Mouse (Mus musculus) embryonic stem cell, embryonic (primary cell): ENCODE data around the gene Nphs1.

Source experiments
- CTCF ChIA-PET, 4 experiments: fragments of 300-600 bp in 2 of 4; fragments of 350-600 bp in 2 of 4; sonication (Branson Sonifier 250); formaldehyde crosslinking; loops; one replicate each; lab custom pipeline; 2022; ENCODE audit warnings: inconsistent platforms in 2 of 4; lab: Charles Lee
- POLR2A ChIA-PET, 4 experiments: fragments of 300-600 bp in 2 of 4; fragments of 350-600 bp in 2 of 4; sonication (Branson Sonifier 250); formaldehyde crosslinking; loops; one replicate each; lab custom pipeline; 2022; ENCODE audit warnings: antibody characterized with exemption in 4 of 4, inconsistent platforms in 1 of 4; lab: Charles Lee

Gene Nphs1

GRCm38 (mm10) chr7:30495506-30496042, 37.5 kb downstream of the Nphs1 start:
- ChIA-PET POLR2A (interaction anchor here in 1 of 4 experiments (1.3 kb wide), 1 partner anchor 20 kb away, joined by 3 read pairs; no protein-coding TSS in a partner anchor), CTCF (interaction anchor here in 1 of 4 experiments (0.8 kb wide), 1 partner anchor 371 kb away, joined by 3 read pairs; no protein-coding TSS in a partner anchor)

- ChIA-PET POLR2A (interaction anchor here in 1 of 4 experiments (1.1 kb wide), 1 partner anchor 10 kb away, joined by 4 read pairs; no protein-coding TSS in a partner anchor), CTCF (interaction anchor here in 2 of 4 experiments (0.6 to 1.0 kb wide), 3 partner anchors 10 to 455 kb away, joined by 3 read pairs; partner anchors contain the start of gene Usf2 (in 1 of the 2))
Measured at GRCm38 (mm10) chr7:30501159-30501558, 43.0 kb downstream of the Nphs1 start.

GRCm38 (mm10) chr7:30508061-30508460, 49.9 kb downstream of the Nphs1 start:
- CTCF ChIA-PET = interaction anchor here in 1 of 4 experiments (0.6 kb wide), 1 partner anchor 451 kb away, joined by 3 read pairs; no protein-coding TSS in a partner anchor
- POLR2A ChIA-PET = no interaction called here

DNA sequence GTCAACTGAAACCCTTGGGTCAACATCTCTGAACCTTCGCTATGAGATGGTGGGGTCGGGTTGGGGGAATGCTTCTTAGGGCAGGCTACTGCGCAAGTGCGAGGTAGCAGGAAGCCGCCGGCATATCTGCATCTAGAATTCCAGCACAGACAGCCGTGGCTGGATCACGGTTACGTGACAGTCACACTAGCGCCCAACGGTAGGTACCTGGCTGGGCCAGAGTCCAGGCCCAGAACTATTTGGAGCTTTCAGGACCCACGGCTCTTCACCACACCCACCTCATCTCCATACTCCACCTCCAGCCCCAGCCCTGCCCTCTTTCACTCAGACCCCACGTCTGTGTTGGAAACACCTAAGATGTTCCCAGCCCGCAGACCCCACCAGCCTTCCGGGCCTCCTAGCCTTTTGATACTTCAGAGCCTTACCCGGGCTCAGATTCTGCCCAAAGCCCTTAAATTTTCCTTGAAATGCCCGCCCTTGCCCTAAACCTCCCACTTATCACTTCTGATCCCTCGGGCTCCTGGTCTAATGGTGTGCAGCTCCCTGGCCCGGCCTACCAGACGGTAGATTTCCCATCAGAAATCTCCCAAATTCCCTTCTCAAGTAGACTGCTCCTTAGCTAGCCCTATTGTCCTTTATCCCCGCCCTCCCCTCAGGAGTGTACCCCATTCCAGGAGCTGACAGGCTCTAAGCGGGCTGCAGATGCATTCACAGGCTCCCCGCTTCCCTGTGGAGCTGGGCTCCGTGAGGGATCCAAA, 57.1 kb downstream of the Nphs1 start:
- ChIA-PET CTCF (interaction anchor here (0.5 to 1.5 kb wide), 16 partner anchors 23 to 520 kb away, joined by 3 to 6 read pairs (median 4); partner anchors contain the start of gene Pmis2 (in 1 of the 4)), POLR2A (interaction anchor here in 3 of 4 experiments (0.5 to 2.5 kb wide), 18 partner anchors 9 to 1096 kb away, joined by 3 to 16 read pairs (median 4); partner anchors contain the start of genes Aplp1 (in 1 of the 3), E130208F15Rik (in 1 of the 3), Haus5 (in 1 of the 3) and Hspb6 (in 1 of the 3))

- CTCF ChIA-PET = interaction anchor here in 3 of 4 experiments (0.7 to 1.7 kb wide), 13 partner anchors 11 to 212 kb away, joined by 3 to 7 read pairs (median 3); partner anchors contain the start of gene Cox6b1 (in 1 of the 3)
- POLR2A ChIA-PET = interaction anchor here in 3 of 4 experiments (0.5 to 1.8 kb wide), 9 partner anchors 9 to 182 kb away, joined by 3 to 10 read pairs (median 3); partner anchors contain the start of gene Kmt2b (in 1 of the 3)
Measured at GRCm38 (mm10) chr7:30518325-30518724, 60.2 kb downstream of the Nphs1 start.

DNA sequence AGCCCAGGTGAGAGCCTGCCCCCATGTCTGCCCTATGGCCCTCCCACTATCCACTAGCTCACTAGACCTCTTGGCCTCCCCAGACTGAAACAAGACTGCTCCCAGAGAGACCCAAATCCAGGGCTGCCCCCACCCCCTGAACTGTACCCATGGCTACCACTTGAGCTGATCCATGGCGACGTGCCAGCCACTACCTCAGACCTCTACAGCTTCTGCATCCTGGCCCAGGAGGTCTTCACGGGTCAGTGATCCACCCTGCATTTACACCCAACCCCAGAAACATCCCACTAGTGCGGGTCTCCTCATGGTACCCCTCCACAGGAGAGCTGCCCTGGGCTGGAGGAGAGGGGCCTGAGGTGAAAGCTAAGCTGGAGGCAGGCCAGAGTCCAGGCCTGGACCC, 62.3 kb downstream of the Nphs1 start:
- POLR2A ChIA-PET = interaction anchor here in 2 of 4 experiments (0.6 to 1.1 kb wide), 2 partner anchors 32 to 1854 kb away, joined by 3 to 4 read pairs; partner anchors contain the start of genes Hspb6 (in 1 of the 2) and Proser3 (in 1 of the 2)

DNA sequence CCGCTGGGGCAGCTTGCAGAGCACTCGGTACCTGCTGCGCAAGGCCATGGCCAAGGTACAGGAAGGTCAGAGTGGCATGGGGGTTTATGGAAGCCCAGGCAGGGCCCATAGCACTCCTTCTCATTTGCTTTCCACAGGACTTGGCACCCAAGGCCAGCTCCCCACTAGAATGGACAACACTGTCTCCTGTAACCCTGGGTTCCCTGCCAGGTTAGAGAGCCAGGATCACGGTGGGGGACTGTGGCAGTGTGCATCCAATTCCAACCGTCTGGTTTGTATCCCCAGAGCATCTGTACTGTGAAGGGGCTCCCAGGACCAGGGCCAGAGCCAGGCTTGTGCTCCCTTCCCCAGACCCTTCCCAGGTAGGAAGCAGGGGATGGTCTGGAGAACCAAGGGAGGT, 62.7 kb downstream of the Nphs1 start:
- CTCF ChIA-PET = interaction anchor here in 1 of 4 experiments (0.5 kb wide), 1 partner anchor 92 kb away, joined by 3 read pairs; the partner anchor contains the start of gene Upk1a
- POLR2A ChIA-PET = interaction anchor here in 1 of 4 experiments (1.1 kb wide), 1 partner anchor 32 kb away, joined by 3 read pairs; the partner anchor contains the start of genes Hspb6 and Proser3

More for the DNA sequence above, 62.3 kb downstream of the Nphs1 start:
- CTCF ChIA-PET = no interaction called here

- ChIA-PET POLR2A (interaction anchor here in 3 of 4 experiments (0.6 to 1.7 kb wide), 7 partner anchors 8 to 142 kb away, joined by 3 to 6 read pairs (median 3); partner anchors contain the start of genes Haus5 (in 1 of the 3), Hspb6 (in 1 of the 3) and Proser3 (in 1 of the 3)), CTCF (interaction anchor here in 1 of 4 experiments (1.6 kb wide), 1 partner anchor 31 kb away, joined by 6 read pairs; no protein-coding TSS in a partner anchor)
Measured at GRCm38 (mm10) chr7:30522871-30523270, 64.8 kb downstream of the Nphs1 start.

GRCm38 (mm10) chr7:30524487-30524886, 66.4 kb downstream of the Nphs1 start:
- ChIA-PET CTCF (interaction anchor here (0.6 to 2.2 kb wide), 6 partner anchors 8 to 89 kb away, joined by 3 to 8 read pairs (median 4); no protein-coding TSS in a partner anchor), POLR2A (interaction anchor here in 3 of 4 experiments (0.6 to 2.0 kb wide), 12 partner anchors 8 to 449 kb away, joined by 3 to 6 read pairs (median 4); partner anchors contain the start of genes Fam187b (in 1 of the 3) and Haus5 (in 1 of the 3))

GRCm38 (mm10) chr7:30525954-30526353, 67.8 kb downstream of the Nphs1 start:
- ChIA-PET CTCF (interaction anchor here in 2 of 4 experiments (0.5 to 2.2 kb wide), 3 partner anchors 33 to 311 kb away, joined by 3 to 8 read pairs (median 3); no protein-coding TSS in a partner anchor), POLR2A (interaction anchor here in 2 of 4 experiments (1.3 to 2.7 kb wide), 4 partner anchors 8 to 21 kb away, joined by 3 to 11 read pairs (median 7); no protein-coding TSS in a partner anchor)

DNA sequence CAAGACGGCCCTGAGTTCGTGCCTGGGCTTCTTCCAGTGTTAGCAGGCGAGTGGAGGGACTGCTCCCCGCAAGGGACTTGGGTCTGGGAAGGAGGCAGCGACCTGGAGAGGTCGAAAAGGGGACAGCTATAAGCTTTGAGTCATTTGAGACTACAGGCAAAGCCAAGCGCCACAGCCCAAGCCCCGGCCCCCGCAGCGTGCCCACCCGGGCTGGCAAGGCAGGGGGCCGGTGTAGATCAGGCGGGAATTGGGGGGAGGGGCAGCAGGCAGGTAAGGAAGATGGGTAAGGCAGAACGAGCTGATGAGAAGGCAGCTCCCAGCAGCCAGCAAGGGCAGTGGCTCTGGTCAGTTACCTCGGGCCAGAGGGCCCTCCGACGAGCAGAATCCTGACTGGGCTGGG, 68.3 kb downstream of the Nphs1 start:
- POLR2A ChIA-PET = interaction anchor here in 3 of 4 experiments (0.9 to 2.7 kb wide), 4 partner anchors 8 to 26 kb away, joined by 3 to 11 read pairs (median 7); partner anchors contain the start of gene Proser3 (in 1 of the 3)
- CTCF ChIA-PET = interaction anchor here (0.6 to 2.2 kb wide), 7 partner anchors 33 to 598 kb away, joined by 3 to 8 read pairs (median 3); partner anchors contain the start of gene Prodh2 (in 1 of the 4)

DNA sequence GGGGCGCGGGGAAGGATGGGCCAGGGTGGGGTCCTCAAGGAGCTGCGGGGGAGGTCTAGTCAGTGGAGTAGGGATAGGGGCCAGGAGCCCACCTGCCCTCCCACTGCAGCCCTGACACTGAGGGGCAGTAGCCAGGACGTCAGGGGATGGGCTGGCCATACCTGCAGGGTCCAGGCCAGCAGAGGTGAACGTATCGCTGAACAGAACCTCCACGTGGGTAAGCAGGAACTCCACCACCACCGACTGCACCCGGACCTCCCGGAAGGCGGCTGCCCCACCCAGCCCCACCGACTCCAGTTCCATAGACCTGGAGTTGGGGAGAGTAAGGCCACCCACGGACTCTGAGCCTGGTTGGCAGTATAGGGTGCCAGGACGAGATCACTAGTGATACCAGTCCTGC, 68.9 kb downstream of the Nphs1 start:
- ChIA-PET POLR2A (interaction anchor here in 3 of 4 experiments (0.9 to 2.7 kb wide), 4 partner anchors 9 to 31 kb away, joined by 3 to 11 read pairs (median 6); partner anchors contain the start of gene Proser3 (in 1 of the 3)), CTCF (interaction anchor here in 3 of 4 experiments (0.6 to 2.2 kb wide), 7 partner anchors 34 to 597 kb away, joined by 3 to 8 read pairs (median 4); partner anchors contain the start of gene Prodh2 (in 1 of the 3))

GRCm38 (mm10) chr7:30531291-30531815, 73.2 kb downstream of the Nphs1 start:
- POLR2A ChIA-PET = interaction anchor here in 2 of 4 experiments (0.6 to 1.4 kb wide), 4 partner anchors 9 to 168 kb away, joined by 3 to 4 read pairs (median 3); partner anchors contain the start of gene Proser3 (in 1 of the 2)

DNA sequence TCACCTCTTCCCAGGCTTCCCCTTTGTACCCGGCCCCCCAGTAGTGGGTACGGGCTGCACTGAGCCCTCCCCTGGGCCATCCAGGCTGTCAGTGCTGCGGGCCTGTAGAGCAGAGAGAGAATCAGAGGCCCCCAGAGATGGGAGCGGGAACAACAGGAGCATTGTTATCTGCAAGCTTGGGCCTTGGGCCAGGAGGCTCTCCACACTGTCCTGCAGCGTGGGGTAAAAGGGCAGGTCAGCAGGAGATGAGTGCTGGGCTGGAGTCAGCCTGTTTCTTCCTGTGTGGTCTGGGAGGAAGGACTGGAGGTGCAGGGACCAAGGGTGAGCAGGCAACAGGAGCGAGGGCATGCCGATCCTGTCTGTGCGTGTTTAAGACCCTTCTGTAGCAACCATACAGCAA, 74.8 kb downstream of the Nphs1 start:
- POLR2A ChIA-PET = interaction anchor here in 2 of 4 experiments (0.9 to 1.6 kb wide), 5 partner anchors 9 to 181 kb away, joined by 3 to 6 read pairs (median 3); partner anchors contain the start of genes Gm49396 (in 1 of the 2), Hspb6 (in 1 of the 2), Proser3 (in 1 of the 2) and U2af1l4 (in 1 of the 2)
- CTCF ChIA-PET = no interaction called here

More at GRCm38 (mm10) chr7:30531291-30531815, 73.2 kb downstream of the Nphs1 start:
- CTCF ChIA-PET = interaction anchor here in 2 of 4 experiments (0.7 to 1.1 kb wide), 2 partner anchors 26 to 134 kb away, joined by 3 read pairs; partner anchors contain the start of gene Haus5 (in 1 of the 2)

DNA sequence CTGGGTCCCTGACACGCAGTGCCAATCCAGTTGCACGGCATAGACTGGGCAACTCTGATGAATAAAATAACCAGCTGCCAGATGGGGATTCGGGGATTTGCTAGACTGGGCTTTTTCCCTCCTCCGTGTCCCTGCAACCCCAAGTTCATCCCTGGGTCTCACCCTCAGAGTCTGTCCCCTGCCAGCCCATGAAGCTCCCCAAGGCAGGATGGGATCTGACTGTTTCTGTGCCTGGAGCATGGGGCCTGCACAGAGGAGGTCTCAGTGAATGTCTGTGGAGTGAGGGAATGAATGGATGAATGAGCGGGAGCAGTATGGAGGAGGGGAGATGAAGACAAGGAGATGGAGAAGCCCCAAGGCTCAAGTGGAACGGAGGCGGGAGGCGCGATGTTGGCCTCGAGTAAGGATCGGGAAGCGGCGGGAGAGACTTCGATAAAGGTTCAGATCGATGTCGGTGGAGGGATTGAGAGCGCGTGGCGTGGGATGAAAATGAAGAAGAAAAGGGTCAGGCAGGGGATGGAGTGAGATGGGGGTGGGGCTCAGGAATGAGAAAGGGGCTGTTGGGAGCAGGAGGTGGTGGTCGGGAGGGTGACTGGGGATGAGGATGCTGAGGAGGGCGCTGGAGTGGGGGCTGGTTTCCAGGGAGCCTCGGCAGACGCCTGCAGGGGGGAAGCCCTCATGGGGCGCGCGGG, 76.0 kb downstream of the Nphs1 start:
- ChIA-PET CTCF (no interaction called here), POLR2A (interaction anchor here (0.6 to 1.6 kb wide), 6 partner anchors 18 to 180 kb away, joined by 3 to 6 read pairs (median 3); partner anchors contain the start of genes Proser3 (in 2 of the 4), Gm49396 (in 1 of the 4), Hspb6 (in 1 of the 4) and U2af1l4 (in 1 of the 4))
